Comparison of ENCODE assay signal across 7 mouse cellular contexts in the genomic region with DNA sequence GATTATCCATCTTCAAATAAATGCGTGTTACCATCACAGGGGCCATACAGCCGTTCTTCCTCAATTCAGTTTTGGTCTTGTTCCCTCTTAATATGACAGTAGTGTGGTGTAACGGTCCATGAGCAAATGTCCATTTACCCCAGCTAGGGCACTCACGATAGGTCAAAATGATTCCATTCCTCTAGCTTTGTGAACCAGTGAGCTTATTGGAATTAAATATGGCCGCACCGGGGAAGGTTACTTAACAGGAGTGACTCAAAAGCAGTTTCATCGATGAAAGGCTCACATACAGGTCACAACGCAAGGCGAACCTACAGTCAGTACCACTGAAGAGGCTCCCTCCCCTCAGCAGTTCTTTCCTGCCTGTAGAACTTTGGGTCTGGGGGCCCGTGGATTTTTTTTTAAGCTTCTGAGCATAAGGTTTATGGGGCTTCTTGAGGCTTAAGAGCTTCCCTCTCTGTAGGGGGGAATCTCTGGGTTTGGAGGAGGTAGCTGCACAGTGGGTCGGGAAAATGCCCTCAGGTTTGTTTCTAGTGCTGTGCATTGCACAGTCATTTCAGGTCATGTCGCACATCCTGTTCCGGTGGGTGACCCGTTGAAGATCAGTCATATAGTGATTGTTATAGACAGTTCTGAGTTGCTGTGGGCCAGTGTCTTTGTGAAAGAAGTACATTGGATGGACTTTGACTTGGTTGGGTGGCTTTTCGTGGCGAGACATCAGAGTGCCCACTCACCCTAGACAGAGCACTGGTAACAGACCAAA. TPM values are rescaled to one million over a fixed set of nuclear protein-coding genes. Genes with fewer than 3 reads are reported as not detected.
DNase-seq lines count a peak whose midpoint lies in the region; ATAC-seq and TF ChIP-seq lines count a peak whose summit lies in the region.

No protein-coding gene starts in this region.

- no peak for DNase-seq in left cerebral cortex, adult 2 months (ENCODE audit: extremely low spot score in 1 of 2, low spot score in 2 of 2)
- DNase-seq in left cerebral cortex, postnatal 10 days (ENCODE audit: extremely low spot score in 1 of 2, low spot score in 2 of 2): no peak
- DNase-seq in liver, embryonic 13.5 days: peak; percentile 23
- no peak for DNase-seq in right cerebral cortex, postnatal 36 days (ENCODE audit: low spot score in 2 of 2)

- no peak for TF ChIP-seq CTCF in left cerebral cortex, adult 2 months (IDR thresholded peaks at IDR 0.05)
- TF ChIP-seq CTCF in bone marrow macrophage, adult 2 months (IDR thresholded peaks at IDR 0.05; ENCODE audit: low read depth, low read length): no peak

- H3K36me3 ChIP-seq in forebrain, embryonic 13.5 days (ENCODE audit: poor library complexity, severe bottlenecking): peaks cover 33% of the 10 kb centered on the region
- peaks cover 33% of the 10 kb centered on the region for H3K36me3 ChIP-seq in liver, embryonic 13.5 days
- peaks cover 26% of the 10 kb centered on the region for H3K36me3 ChIP-seq in neural tube, embryonic 12.5 days

- intact Hi-C loops in left cerebral cortex, adult 2 months (cut with DNase I): loop anchor here (5.0 kb wide), 1 partner anchor 36 kb away; no protein-coding TSS in a partner anchor
- intact Hi-C loops in left cerebral cortex, postnatal 10 days (cut with DNase I): no loop called here

- peak overlapping the region; percentile 82 for H3K4me2 ChIP-seq in forebrain, embryonic 13.5 days
- H3K4me2 ChIP-seq in liver, embryonic 13.5 days: peak overlapping the region; percentile 87
- peak overlapping the region; percentile 82 for H3K4me2 ChIP-seq in neural tube, embryonic 12.5 days (replicated peaks)

- no peaks in the 10 kb centered on the region for H3K27me3 ChIP-seq in forebrain, embryonic 13.5 days
- H3K27me3 ChIP-seq in liver, embryonic 13.5 days: no peaks in the 10 kb centered on the region
- no peaks in the 10 kb centered on the region for H3K27me3 ChIP-seq in neural tube, embryonic 12.5 days (replicated peaks)

- peak overlapping the region; percentile 85 for H3K9ac ChIP-seq in forebrain, embryonic 13.5 days
- peak overlapping the region; percentile 81 for H3K9ac ChIP-seq in liver, embryonic 13.5 days
- peak overlapping the region; percentile 84 for H3K9ac ChIP-seq in neural tube, embryonic 12.5 days

- WGBS in forebrain, embryonic 13.5 days: 37% methylated on average over 16 of the region's 16 CpGs
- WGBS in liver, embryonic 13.5 days (ENCODE audit: insufficient replicate concordance): 28% methylated on average over 16 of the region's 16 CpGs
- 39% methylated on average over 16 of the region's 16 CpGs for WGBS in neural tube, embryonic 12.5 days

- peaks cover 17% of the 10 kb centered on the region for H3K4me1 ChIP-seq in bone marrow macrophage, adult 2 months (ENCODE audit: control insufficient read depth, insufficient read depth, low read length)
- peaks cover 18% of the 10 kb centered on the region for H3K4me1 ChIP-seq in forebrain, embryonic 13.5 days
- H3K4me1 ChIP-seq in liver, embryonic 13.5 days (replicated peaks): peaks cover 38% of the 10 kb centered on the region
- peaks cover 18% of the 10 kb centered on the region for H3K4me1 ChIP-seq in neural tube, embryonic 12.5 days

- ATAC-seq in forebrain, embryonic 13.5 days: no peak; the same call in 1 of the 2 replicates
- ATAC-seq in liver, embryonic 13.5 days (ENCODE audit: low read depth): peak; percentile 5; the same call in 1 of the 2 replicates
- ATAC-seq in neural tube, embryonic 12.5 days (ENCODE audit: low FRiP score, low read depth): peak; percentile 11; the same call in 1 of the 2 replicates

- H3K9me3 ChIP-seq in forebrain, embryonic 13.5 days (replicated peaks): no peaks in the 10 kb centered on the region
- H3K9me3 ChIP-seq in liver, embryonic 13.5 days (replicated peaks): no peaks in the 10 kb centered on the region
- no peaks in the 10 kb centered on the region for H3K9me3 ChIP-seq in neural tube, embryonic 12.5 days

- H3K27ac ChIP-seq in left cerebral cortex, adult 2 months: peak overlapping the region; percentile 98
- peak overlapping the region; percentile 77 for H3K27ac ChIP-seq in bone marrow macrophage, adult 2 months (ENCODE audit: insufficient read depth, low read depth, low read length)
- H3K27ac ChIP-seq in forebrain, embryonic 13.5 days: peak overlapping the region; percentile 88
- H3K27ac ChIP-seq in liver, embryonic 13.5 days: peak overlapping the region; percentile 91
- no peak overlapping the region; the same call in 1 of the 2 replicates for H3K27ac ChIP-seq in neural tube, embryonic 12.5 days

- no peak for TF ChIP-seq POLR2A in bone marrow macrophage, adult 2 months (IDR thresholded peaks at IDR 0.05; ENCODE audit: borderline replicate concordance, low read depth, low read length)

- peak overlapping the region; percentile 97 for H3K4me3 ChIP-seq in left cerebral cortex, adult 2 months
- peak overlapping the region; percentile 77 for H3K4me3 ChIP-seq in bone marrow macrophage, adult 2 months (ENCODE audit: insufficient read depth, low read length)
- peak overlapping the region; percentile 72 for H3K4me3 ChIP-seq in forebrain, embryonic 13.5 days
- peak overlapping the region; percentile 85 for H3K4me3 ChIP-seq in liver, embryonic 13.5 days (replicated peaks)
- peak overlapping the region; percentile 89 for H3K4me3 ChIP-seq in neural tube, embryonic 12.5 days

RNA-seq across cellular contexts. Expression of a gene that starts 0.9 kb away (rescaled TPM):
- total RNA-seq in left cerebral cortex, adult 2 months (2021): 10 to 100 TPM; 26.3 to 31.1 TPM
- total RNA-seq in left cerebral cortex, postnatal 10 days (2021): 10 to 100 TPM; 38.3 to 38.6 TPM
- 22.7 and 26.7 TPM in 2 replicates for polyA plus RNA-seq in bone marrow macrophage, adult 2 months (2012; ENCODE audit: insufficient read depth, insufficient read length, missing spikeins)
- polyA plus RNA-seq in forebrain, embryonic 13.5 days (2015; fragmentation: Nextera tagmentation; extraction: Ambion mirVana): 55.9 and 60.4 TPM in 2 replicates
- 34.6 and 35.3 TPM in 2 replicates for polyA plus RNA-seq in liver, embryonic 13.5 days (2015; fragmentation: Nextera tagmentation; extraction: Ambion mirVana)
- 59.8 and 63.3 TPM in 2 replicates for polyA plus RNA-seq in neural tube, embryonic 12.5 days (2016; fragmentation: Nextera tagmentation; extraction: Ambion mirVana)

RNA-seq across cellular contexts. Expression of a gene that starts 36.6 kb away (rescaled TPM):
- total RNA-seq in left cerebral cortex, adult 2 months (2021): 10 to 100 TPM; 16.0 to 18.0 TPM
- 10 to 100 TPM; 16.0 to 17.9 TPM for total RNA-seq in left cerebral cortex, postnatal 10 days (2021)
- not detected in 2 replicates for polyA plus RNA-seq in bone marrow macrophage, adult 2 months (2012; ENCODE audit: insufficient read depth, insufficient read length, missing spikeins)
- 61.1 and 64.7 TPM in 2 replicates for polyA plus RNA-seq in forebrain, embryonic 13.5 days (2015; fragmentation: Nextera tagmentation; extraction: Ambion mirVana)
- 0.29 and 0.32 TPM in 2 replicates for polyA plus RNA-seq in liver, embryonic 13.5 days (2015; fragmentation: Nextera tagmentation; extraction: Ambion mirVana)
- polyA plus RNA-seq in neural tube, embryonic 12.5 days (2016; fragmentation: Nextera tagmentation; extraction: Ambion mirVana): 55.5 and 56.0 TPM in 2 replicates

RNA-seq across cellular contexts. Expression of a gene that starts 40.0 kb away (rescaled TPM):
- 10 to 100 TPM; 29.0 to 29.1 TPM for total RNA-seq in left cerebral cortex, adult 2 months (2021)
- total RNA-seq in left cerebral cortex, postnatal 10 days (2021): 10 to 100 TPM; 34.1 to 34.8 TPM
- polyA plus RNA-seq in bone marrow macrophage, adult 2 months (2012; ENCODE audit: insufficient read depth, insufficient read length, missing spikeins): 16.3 and 17.4 TPM in 2 replicates
- 36.4 and 42.1 TPM in 2 replicates for polyA plus RNA-seq in forebrain, embryonic 13.5 days (2015; fragmentation: Nextera tagmentation; extraction: Ambion mirVana)
- 4.2 and 4.8 TPM in 2 replicates for polyA plus RNA-seq in liver, embryonic 13.5 days (2015; fragmentation: Nextera tagmentation; extraction: Ambion mirVana)
- 39.5 and 42.1 TPM in 2 replicates for polyA plus RNA-seq in neural tube, embryonic 12.5 days (2016; fragmentation: Nextera tagmentation; extraction: Ambion mirVana)

RNA-seq across cellular contexts. Expression of a gene that starts 55.3 kb away (rescaled TPM):
- 10 to 100 TPM; 55.0 to 55.5 TPM for total RNA-seq in left cerebral cortex, adult 2 months (2021)
- total RNA-seq in left cerebral cortex, postnatal 10 days (2021): 10 to 100 TPM; 75.4 to 77.6 TPM
- 25.8 and 30.8 TPM in 2 replicates for polyA plus RNA-seq in bone marrow macrophage, adult 2 months (2012; ENCODE audit: insufficient read depth, insufficient read length, missing spikeins)
- 38.9 and 41.2 TPM in 2 replicates for polyA plus RNA-seq in forebrain, embryonic 13.5 days (2015; fragmentation: Nextera tagmentation; extraction: Ambion mirVana)
- 13.0 and 14.8 TPM in 2 replicates for polyA plus RNA-seq in liver, embryonic 13.5 days (2015; fragmentation: Nextera tagmentation; extraction: Ambion mirVana)
- 43.2 and 45.1 TPM in 2 replicates for polyA plus RNA-seq in neural tube, embryonic 12.5 days (2016; fragmentation: Nextera tagmentation; extraction: Ambion mirVana)

Comparison
In these comparisons a context has a peak if more than half of its experiments do, and no peak if none do; other contexts are left out.
1. RNA of a gene that starts 36.6 kb away (polyA plus RNA-seq): 61.1 to 64.7 TPM in forebrain, embryonic 13.5 days and 55.5 to 56.0 TPM in neural tube, embryonic 12.5 days; 0.29 to 0.32 TPM in liver, embryonic 13.5 days and not detected in bone marrow macrophage, adult 2 months; every median in the first group is over 10 times any median in the second.
2. Peak in every context shown above with its lines, with median percentiles within 50 percentile points of each other: H3K4me3 ChIP-seq, H3K4me2 ChIP-seq and H3K9ac ChIP-seq.